Mouse (Mus musculus) adrenal gland, postnatal 36 days (tissue): Measurements from ENCODE around the gene Orm2. TPM values are rescaled to one million over a fixed set of nuclear protein-coding genes. Genes with fewer than 3 reads are reported as not detected.

Experiments
- DNase-seq, 2 experiments: peaks; one replicate each; pipeline ENCODE4 v3.0.0; 2021; ENCODE audit warnings: mixed read lengths in 1 of 2
- long read RNA-seq, 2 experiments: library from polyadenylated mRNA; stranded (forward); transcript quantifications; one replicate each; pipeline ENCODE4 v2.0.0; 2021; ENCODE audit warnings: borderline sequencing depth in 2 of 2
- total RNA-seq, 2 experiments: library from RNA; stranded (reverse); gene quantifications; 2 replicates each; pipeline ENCODE4 v1.2.3; 2021

Orm2 gene
- 1 to 10 TPM; 3.9 to 7.8 TPM for total RNA-seq
- long read RNA-seq, experiment 1 = 0 reads
- long read RNA-seq, experiment 2, partial matches to known transcripts = 0 of 1 reads
- long read RNA-seq, experiment 2, other reads (novel, unspliced or antisense) = 0 of 1 reads

- peak; percentile 69 to 73 for DNase-seq
Observed at GRCm38 (mm10) chr4:63362150-63362549, at the start of gene Orm2. Orm2 (plus strand) TSS chr4:63362449.

- DNase-seq = no peak
Observed at GRCm38 (mm10) chr4:63314063-63314462, 48.2 kb upstream of the Orm2 start.

- DNase-seq = peak; percentile 84 to 85
Observed at GRCm38 (mm10) chr4:63316076-63316746, 46.0 kb upstream of the Orm2 start.

- DNase-seq = peak; percentile 69 to 78
Observed at GRCm38 (mm10) chr4:63319566-63319965, 42.7 kb upstream of the Orm2 start.

GRCm38 (mm10) chr4:63323275-63323815, 38.9 kb upstream of the Orm2 start:
- DNase-seq = peak; percentile 43 to 67

GRCm38 (mm10) chr4:63333403-63333802, 28.8 kb upstream of the Orm2 start:
- no peak for DNase-seq

GRCm38 (mm10) chr4:63338414-63339076, 23.7 kb upstream of the Orm2 start:
- no peak for DNase-seq

- no peak for DNase-seq
Observed at GRCm38 (mm10) chr4:63342491-63342890, 19.8 kb upstream of the Orm2 start.

GRCm38 (mm10) chr4:63343608-63344007, 18.6 kb upstream of the Orm2 start:
- no peak for DNase-seq

- DNase-seq = peak; percentile 59 to 69
Observed at GRCm38 (mm10) chr4:63344295-63344694, 18.0 kb upstream of the Orm2 start, which contains the start of gene Orm1. Orm1 (plus strand) TSS chr4:63344560.

GRCm38 (mm10) chr4:63345261-63345660, 17.0 kb upstream of the Orm2 start:
- DNase-seq = no peak

- DNase-seq = no peak
Observed at GRCm38 (mm10) chr4:63346659-63347058, 15.6 kb upstream of the Orm2 start.

- peak in 1 of 2 experiments; percentile 31 for DNase-seq
Observed at GRCm38 (mm10) chr4:63348524-63348923, 13.7 kb upstream of the Orm2 start.

- peak; percentile 59 to 80 for DNase-seq
Observed at GRCm38 (mm10) chr4:63355877-63356665, 6.2 kb upstream of the Orm2 start, which contains the start of gene Orm3. Orm3 (plus strand) TSS chr4:63356162.

GRCm38 (mm10) chr4:63356981-63357570, 5.2 kb upstream of the Orm2 start:
- peak; percentile 31 to 53 for DNase-seq

- no peak for DNase-seq
Observed at GRCm38 (mm10) chr4:63359861-63360260, 2.4 kb upstream of the Orm2 start.

- peak; percentile 91 to 93 for DNase-seq
Observed at GRCm38 (mm10) chr4:63368577-63368976, 6.3 kb downstream of the Orm2 start.

- no peak for DNase-seq
Observed at GRCm38 (mm10) chr4:63370897-63371296, 8.6 kb downstream of the Orm2 start.

GRCm38 (mm10) chr4:63371890-63372289, 9.6 kb downstream of the Orm2 start:
- DNase-seq = peak; percentile 35 to 68

- DNase-seq = no peak
Observed at GRCm38 (mm10) chr4:63373404-63373803, 11.2 kb downstream of the Orm2 start.

- no peak for DNase-seq
Observed at GRCm38 (mm10) chr4:63374331-63374730, 12.1 kb downstream of the Orm2 start.

- DNase-seq = no peak
Observed at GRCm38 (mm10) chr4:63375367-63375766, 13.1 kb downstream of the Orm2 start.
